Mouse (Mus musculus) spleen, adult 2 months (tissue): ENCODE measurements around the gene Cbx8. TPM values are rescaled to one million over a fixed set of nuclear protein-coding genes. Genes with fewer than 3 reads are reported as not detected.

Source experiments
- DNase-seq, 2 experiments: peaks; one replicate each; pipeline versions ENCODE4 v3.0.0 to v3.0.0-alpha.2; 2012 to 2021; ENCODE audit warnings: low spot score in 2 of 2, low read depth in 1 of 2
- H3K27ac ChIP-seq: fragments of 200-500 bp; 2 replicates; pipeline ENCODE4 v1.5.1; 2012; ENCODE audit warnings: low read length, inconsistent platforms; ENCODE audit not compliant: insufficient read depth
- H3K27me3 ChIP-seq: fragments of 200-500 bp; 2 replicates; pipeline ENCODE4 v1.6.1; 2012; ENCODE audit warnings: mild to moderate bottlenecking, moderate library complexity, low read length, inconsistent platforms; ENCODE audit not compliant: control insufficient read depth, insufficient read depth
- H3K36me3 ChIP-seq: fragments of 200-500 bp; 2 replicates; pipeline ENCODE4 v1.6.1; 2012; ENCODE audit warnings: mild to moderate bottlenecking, low read length, inconsistent platforms; ENCODE audit not compliant: control insufficient read depth, insufficient read depth
- H3K4me1 ChIP-seq: fragments of 200-500 bp; 2 replicates; pipeline ENCODE4 v1.6.1; 2011; ENCODE audit warnings: inconsistent platforms; ENCODE audit not compliant: control insufficient read depth, insufficient read depth, insufficient read length
- H3K4me3 ChIP-seq: fragments of 200-500 bp; 2 replicates; pipeline ENCODE4 v1.5.1; 2011; ENCODE audit warnings: mild to moderate bottlenecking, inconsistent platforms; ENCODE audit not compliant: insufficient read depth, insufficient read length; ENCODE audit errors: extremely low read depth
- CTCF ChIP-seq: fragments of 200-500 bp; IDR thresholded peaks from 2 replicates; pipeline ENCODE4 v1.5.1; 2011; ENCODE audit warnings: mild to moderate bottlenecking, inconsistent platforms; ENCODE audit not compliant: insufficient read depth, insufficient read length, insufficient replicate concordance; ENCODE audit errors: extremely low read depth
- POLR2A ChIP-seq: fragments of 200-500 bp; IDR thresholded peaks from 2 replicates; pipeline ENCODE4 v1.6.1; 2011; ENCODE audit warnings: low read depth, low read length, inconsistent platforms
- WGBS: fragments of 180-500 bp; shearing (Covaris S2); methylation state at CpG from one replicate; pipeline ENCODE4 v1.1.7; 2018; 5-methylcytosine and 5-hydroxymethylcytosine counted together
- polyA plus RNA-seq: library from polyadenylated mRNA; depleted of rRNA; stranded (reverse); fragments of >200 nt; gene quantifications from 2 replicates; pipeline ENCODE4 v1.2.3, GENCODE M21; 2012

The Cbx8 gene
- polyA plus RNA-seq, 1 experiment, result 4.5 TPM

DNA sequence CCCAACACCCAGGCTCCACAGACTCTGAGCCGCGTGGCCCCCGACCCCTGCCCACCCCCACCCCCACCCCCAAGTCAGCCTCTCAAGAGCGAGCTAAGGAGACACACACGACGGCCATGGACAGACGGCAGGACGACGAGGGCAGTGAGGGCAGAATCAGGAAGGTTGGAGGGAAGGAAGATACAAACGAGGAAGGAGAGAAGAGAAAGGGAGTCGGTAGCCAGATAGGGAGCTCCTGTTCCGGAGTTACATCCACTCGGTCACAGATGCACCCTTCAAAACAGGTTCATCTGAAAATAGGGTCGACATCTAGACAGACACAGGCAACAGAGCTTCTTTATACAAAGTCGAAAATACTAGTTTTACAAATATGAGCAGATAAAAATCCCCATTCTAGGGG is 4.3 kb downstream of the Cbx8 start:
- Histone ChIP-seq H3K4me1 (peaks cover 8% of the 10 kb centered on the region), H3K4me3 (no peak overlapping the region), H3K36me3 (peaks cover 8% of the 10 kb centered on the region; the same call in 1 of the 2 replicates), H3K27me3 (peaks cover 13% of the 10 kb centered on the region), H3K27ac (no peak overlapping the region)
- no peak for DNase-seq
- 19% methylated on average over 15 of the region's 15 CpGs for WGBS
- TF ChIP-seq CTCF (no peak), POLR2A (no peak)

DNA sequence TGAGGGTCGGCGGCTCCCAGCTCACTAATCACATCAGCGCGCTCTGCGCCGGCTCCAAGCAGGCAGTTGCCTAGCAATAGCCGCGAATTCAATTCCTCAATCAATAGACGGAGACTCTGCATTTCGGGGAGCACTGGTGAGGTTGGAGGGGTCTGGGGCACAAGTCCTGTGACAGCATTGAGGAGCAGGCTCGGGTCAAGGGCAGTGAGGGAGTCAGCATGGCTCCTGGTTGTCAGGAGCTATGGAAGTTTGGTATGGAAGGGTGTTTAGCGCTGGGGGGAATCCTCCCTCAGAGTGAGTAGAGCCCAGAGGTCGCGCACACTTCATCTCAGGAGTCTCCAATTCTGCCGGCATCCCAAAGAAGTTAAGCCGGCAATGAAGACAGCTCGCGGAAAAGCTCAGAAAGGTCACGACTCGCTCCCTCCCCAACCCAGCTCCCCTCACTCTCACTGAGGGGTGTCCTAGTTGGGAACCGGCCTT is 5.0 kb downstream of the Cbx8 start:
- TF ChIP-seq POLR2A (no peak), CTCF (no peak)
- WGBS, result 18% methylated on average over 21 of the region's 21 CpGs
- Histone ChIP-seq H3K4me3 (no peak overlapping the region), H3K27ac (no peak overlapping the region), H3K27me3 (peaks cover 13% of the 10 kb centered on the region), H3K36me3 (peaks cover 8% of the 10 kb centered on the region; the same call in 1 of the 2 replicates), H3K4me1 (peaks cover 5% of the 10 kb centered on the region; the same call in 1 of the 2 replicates)
- no peak for DNase-seq

DNA sequence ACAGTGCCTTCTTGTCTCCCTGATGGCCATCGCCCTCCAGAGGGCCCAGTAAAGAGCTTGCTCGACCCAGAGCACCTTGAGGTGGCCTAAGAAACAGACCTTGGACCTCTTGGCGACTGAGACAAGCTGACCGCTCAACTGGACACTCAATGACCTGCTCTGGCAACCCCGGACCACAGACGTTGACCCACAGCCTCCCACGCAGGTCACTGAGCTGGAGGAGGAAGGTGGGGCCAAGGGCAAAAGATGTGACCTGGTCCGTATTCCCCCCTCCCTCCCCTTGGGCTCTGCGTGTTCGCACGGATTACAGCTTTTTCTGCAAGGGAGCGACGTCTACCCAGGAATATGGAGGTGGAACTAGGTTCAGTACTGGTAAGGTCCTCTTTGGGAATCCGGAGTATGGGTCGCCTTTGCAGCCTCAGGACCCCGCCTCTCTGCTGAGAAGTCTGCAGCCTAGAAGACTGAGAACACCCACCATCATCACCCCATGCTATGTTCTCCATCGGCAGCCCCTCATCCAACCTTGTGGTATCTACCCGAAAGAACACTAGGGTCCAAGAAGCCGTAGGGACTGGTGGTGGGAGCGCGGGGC is 5.6 kb downstream of the Cbx8 start:
- no peak for DNase-seq
- H3K4me3 ChIP-seq, result no peak overlapping the region
- TF ChIP-seq CTCF, result no peak
- no peak for TF ChIP-seq POLR2A
- 13% methylated on average over 21 of the region's 21 CpGs for WGBS
- peaks cover 8% of the 10 kb centered on the region; the same call in 1 of the 2 replicates for H3K36me3 ChIP-seq
- H3K27me3 ChIP-seq, result peaks cover 13% of the 10 kb centered on the region
- peaks cover 5% of the 10 kb centered on the region; the same call in 1 of the 2 replicates for H3K4me1 ChIP-seq
- H3K27ac ChIP-seq, result no peak overlapping the region

DNA sequence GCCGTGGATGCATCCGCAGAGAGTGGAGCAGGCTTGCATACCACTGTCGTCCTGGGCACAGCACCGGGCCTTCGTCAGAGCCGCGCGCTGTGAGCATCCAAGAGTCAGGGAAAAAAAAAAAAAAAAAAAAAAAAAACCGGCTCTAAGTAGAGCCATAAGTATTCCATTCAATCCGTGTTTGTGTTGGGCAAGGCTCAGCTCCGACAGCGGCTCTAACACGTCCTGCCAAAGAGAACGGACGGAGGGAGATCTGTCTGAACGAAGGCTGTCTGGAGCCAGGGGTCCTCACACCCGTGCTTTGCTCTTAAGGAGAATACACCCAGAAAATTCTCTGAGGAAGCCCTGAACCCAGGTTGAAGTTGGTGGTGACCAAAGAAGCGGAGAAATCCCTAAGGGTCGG is 6.1 kb downstream of the Cbx8 start:
- H3K36me3 ChIP-seq, result peaks cover 8% of the 10 kb centered on the region; the same call in 1 of the 2 replicates
- no peak overlapping the region for H3K4me3 ChIP-seq
- no peak overlapping the region for H3K27ac ChIP-seq
- DNase-seq, result no peak
- peaks cover under 1% of the 10 kb centered on the region; the same call in 1 of the 2 replicates for H3K4me1 ChIP-seq
- TF ChIP-seq CTCF, result no peak
- TF ChIP-seq POLR2A, result no peak
- H3K27me3 ChIP-seq, result peaks cover 13% of the 10 kb centered on the region
- 18% methylated on average over 19 of the region's 19 CpGs for WGBS

- TF ChIP-seq POLR2A (no peak), CTCF (peak; percentile 98)
- WGBS, result 6% methylated on average over 26 of the region's 26 CpGs
- DNase-seq, result peak; percentile 59 to 84
- Histone ChIP-seq H3K4me1 (no peaks in the 10 kb centered on the region), H3K27me3 (peaks cover 13% of the 10 kb centered on the region), H3K36me3 (peaks cover 8% of the 10 kb centered on the region; the same call in 1 of the 2 replicates), H3K4me3 (peak overlapping the region; percentile 16; the same call in 1 of the 2 replicates), H3K27ac (no peak overlapping the region)
Measured at GRCm38 (mm10) chr11:119033874-119034558, 6.8 kb downstream of the Cbx8 start.

DNA sequence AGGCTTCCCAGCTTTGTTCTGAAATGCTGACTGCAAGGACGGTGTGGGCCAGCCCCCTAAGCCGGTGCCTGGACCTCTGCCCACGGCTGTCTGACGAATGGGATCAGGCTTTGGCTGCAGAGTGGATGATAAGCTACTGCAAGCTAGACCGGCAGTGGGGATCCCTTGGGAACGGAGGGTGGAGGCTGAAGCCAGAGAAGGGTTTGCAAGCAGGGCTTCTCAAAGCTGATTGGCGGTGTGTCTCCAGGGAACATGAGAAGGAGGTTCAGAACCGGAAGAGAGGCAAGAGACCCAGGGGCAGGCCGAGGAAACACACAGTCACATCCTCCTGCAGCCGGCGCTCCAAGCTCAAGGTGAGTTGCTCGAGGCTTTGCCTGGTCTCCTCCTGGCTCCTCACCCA is 14.6 kb downstream of the Cbx8 start:
- 56% methylated on average over 12 of the region's 12 CpGs for WGBS
- Histone ChIP-seq H3K36me3 (no peaks in the 10 kb centered on the region), H3K4me3 (no peak overlapping the region), H3K27ac (no peak overlapping the region), H3K27me3 (peaks cover 7% of the 10 kb centered on the region), H3K4me1 (peaks cover 5% of the 10 kb centered on the region)
- TF ChIP-seq POLR2A (no peak), CTCF (no peak)
- DNase-seq, result peak in 1 of 2 experiments; percentile 51

DNA sequence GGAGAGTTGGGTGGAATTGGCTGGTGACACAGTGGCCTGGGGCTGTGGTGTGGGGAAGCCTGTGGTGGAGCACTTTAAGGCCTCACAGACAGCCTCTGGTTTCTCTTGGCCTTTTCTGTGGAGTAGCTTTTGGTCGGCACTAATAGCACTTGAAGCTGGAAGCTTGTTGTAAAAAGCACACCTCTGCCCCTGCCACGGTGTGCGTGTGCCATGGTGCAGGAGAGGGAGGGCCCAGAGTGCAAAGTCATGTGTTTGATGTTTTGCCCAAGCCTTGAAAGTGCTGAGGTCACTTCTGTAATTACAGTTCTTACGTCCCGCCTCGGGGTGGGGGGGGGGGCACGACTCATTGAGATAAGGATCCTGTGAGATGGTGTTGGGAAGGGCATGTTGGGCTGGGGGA is 16.5 kb downstream of the Cbx8 start:
- Histone ChIP-seq H3K36me3 (no peaks in the 10 kb centered on the region), H3K4me1 (peaks cover 5% of the 10 kb centered on the region), H3K4me3 (no peak overlapping the region), H3K27me3 (peaks cover 7% of the 10 kb centered on the region), H3K27ac (no peak overlapping the region)
- whole genome bisulfite sequencing, result 9% methylated on average over 7 of the region's 7 CpGs
- DNase-seq, result no peak
- TF ChIP-seq CTCF (no peak), POLR2A (no peak)
